Mouse (Mus musculus) layer of hippocampus, adult 2 months (tissue): Measurements from ENCODE around the gene Ablim2. TPM values are rescaled to one million over a fixed set of nuclear protein-coding genes. Genes with fewer than 3 reads are reported as not detected.
A peak's percentile ranks its signal among the peaks of the same experiment; 100 is the strongest.

Experiments used
- DNase-seq, 2 experiments: peaks; one replicate each; pipeline ENCODE4 v3.0.0; 2022; ENCODE audit warnings: low spot score in 2 of 2
- H3K27ac ChIP-seq: fragments of 200-600 bp; 2 replicates; pipeline ENCODE4 v1.8.1; 2022
- H3K4me3 ChIP-seq: fragments of 200-600 bp; 2 replicates; pipeline ENCODE4 v1.8.1; 2022; ENCODE audit warnings: mild to moderate bottlenecking
- CTCF ChIP-seq: fragments of 200-600 bp; conservative IDR thresholded peaks from 2 replicates; pipeline ENCODE4 v1.8.1; 2022; ENCODE audit warnings: antibody characterized with exemption, mild to moderate bottlenecking, moderate library complexity
- total RNA-seq, 2 experiments: library from RNA; stranded (reverse); gene quantifications; 2 replicates each; pipeline ENCODE4 v1.2.3; 2021

The Ablim2 gene
- total RNA-seq, 2 experiments from 2014 or later, result 133 to 163 TPM

DNA sequence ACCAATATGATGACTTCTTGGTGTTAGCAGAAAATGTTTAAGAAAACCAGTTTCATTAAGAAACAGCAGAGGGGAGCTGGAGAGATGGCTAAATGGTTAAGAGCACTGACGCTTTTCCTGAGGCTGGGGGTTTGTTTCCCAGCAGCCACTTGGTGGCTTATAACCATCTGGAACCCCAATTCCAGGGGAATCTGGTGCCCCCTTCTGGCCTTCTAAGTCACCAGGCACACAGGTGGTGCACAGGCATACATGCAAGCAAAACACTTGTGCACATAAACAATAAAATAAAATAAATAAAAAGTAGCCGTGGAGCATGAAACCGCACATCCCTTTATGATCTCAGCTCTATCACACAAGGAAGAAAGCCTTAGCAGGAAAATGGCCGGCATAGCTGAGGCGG lies 3.6 kb downstream of the Ablim2 start:
- no peak overlapping the region for H3K4me3 ChIP-seq
- H3K27ac ChIP-seq, result peak overlapping the region; percentile 61; the same call in 1 of the 2 replicates
- DNase-seq, result no peak
- peak; percentile 56 for TF ChIP-seq CTCF

- TF ChIP-seq CTCF, result no peak
- no peak overlapping the region for H3K4me3 ChIP-seq
- peak overlapping the region; percentile 61 for H3K27ac ChIP-seq
- no peak for DNase-seq
Observed at GRCm38 (mm10) chr5:35762388-35762787, 4.7 kb downstream of the Ablim2 start.

GRCm38 (mm10) chr5:35762850-35763249 lies 5.2 kb downstream of the Ablim2 start:
- Histone ChIP-seq H3K27ac (peak overlapping the region; percentile 61; the same call in 1 of the 2 replicates), H3K4me3 (no peak overlapping the region)
- no peak for TF ChIP-seq CTCF
- DNase-seq, result no peak

DNA sequence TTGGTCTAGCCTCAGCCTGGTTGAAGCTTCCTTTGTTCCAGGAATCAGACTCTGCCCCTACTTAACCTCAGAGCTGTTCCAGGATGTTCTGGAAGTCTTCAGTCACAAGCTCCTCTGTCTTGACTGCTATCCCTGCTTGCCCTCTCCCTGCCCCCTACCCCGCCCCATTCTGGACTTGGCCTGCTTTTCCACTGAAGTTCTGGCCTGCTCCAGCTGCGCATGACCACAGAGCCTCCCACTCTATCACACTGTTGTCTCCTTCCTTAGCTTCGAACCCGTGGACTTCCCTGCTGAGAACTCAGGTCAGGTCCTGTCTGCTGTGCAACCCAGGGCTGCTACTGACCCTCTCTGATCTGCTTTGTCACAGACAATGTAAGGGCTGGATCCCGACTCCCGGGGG lies 8.2 kb downstream of the Ablim2 start:
- H3K4me3 ChIP-seq, result no peak overlapping the region
- TF ChIP-seq CTCF, result no peak
- no peak for DNase-seq
- no peak overlapping the region for H3K27ac ChIP-seq

GRCm38 (mm10) chr5:35768525-35768924 lies 10.8 kb downstream of the Ablim2 start:
- no peak overlapping the region for H3K4me3 ChIP-seq
- H3K27ac ChIP-seq, result no peak overlapping the region
- TF ChIP-seq CTCF, result no peak
- no peak for DNase-seq

- Histone ChIP-seq H3K4me3 (no peak overlapping the region), H3K27ac (no peak overlapping the region)
- DNase-seq, result no peak
- no peak for TF ChIP-seq CTCF
Observed at GRCm38 (mm10) chr5:35768997-35769396, 11.3 kb downstream of the Ablim2 start.

GRCm38 (mm10) chr5:35770246-35770645 lies 12.6 kb downstream of the Ablim2 start:
- Histone ChIP-seq H3K27ac (0 out of 2 replicates have a peak overlapping the region, but pooled peaks have one; percentile 32), H3K4me3 (no peak overlapping the region)
- TF ChIP-seq CTCF, result no peak
- no peak for DNase-seq

DNA sequence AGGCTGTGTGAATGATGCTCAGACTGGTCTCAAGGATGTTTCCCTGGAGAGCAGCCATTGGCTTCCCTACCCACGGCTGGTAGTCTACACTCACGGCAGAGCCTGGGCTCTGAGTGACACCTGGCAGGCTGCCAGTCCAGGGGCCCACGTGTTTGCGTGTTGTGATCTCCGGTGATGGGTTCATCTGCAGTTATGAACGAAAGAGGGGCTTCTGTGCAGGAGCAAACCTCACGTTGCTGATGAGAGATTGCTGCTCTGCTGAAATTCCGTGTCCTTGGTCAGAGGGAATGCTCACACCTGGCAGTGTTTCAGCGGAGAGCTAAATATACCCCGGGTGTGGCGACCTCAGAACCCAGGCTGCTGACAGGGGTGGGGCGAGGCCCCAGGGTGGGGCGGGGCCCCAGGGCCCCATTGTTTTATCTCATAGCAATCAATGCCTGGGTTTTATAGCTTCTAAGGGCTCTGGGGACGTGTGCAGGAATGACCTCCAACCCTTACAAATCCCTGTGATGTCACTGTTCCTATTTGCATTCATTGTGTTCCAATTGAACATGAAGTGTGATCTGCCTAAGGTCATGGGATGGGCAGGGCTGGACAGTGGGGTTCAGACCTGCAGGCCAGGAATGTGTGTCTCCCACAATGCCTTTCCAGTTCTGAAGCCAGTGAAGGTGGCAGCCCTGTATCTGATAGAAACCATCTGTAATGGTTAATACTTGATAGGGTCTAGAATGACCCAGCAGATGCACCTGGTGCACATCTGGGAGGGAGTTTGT lies 13.4 kb downstream of the Ablim2 start:
- no peak for TF ChIP-seq CTCF
- H3K4me3 ChIP-seq, result no peak overlapping the region
- DNase-seq, result no peak
- peak overlapping the region; percentile 32; the same call in 1 of the 2 replicates for H3K27ac ChIP-seq

GRCm38 (mm10) chr5:35773274-35774136 lies 15.8 kb downstream of the Ablim2 start:
- DNase-seq, result no peak
- no peak overlapping the region for H3K4me3 ChIP-seq
- H3K27ac ChIP-seq, result peak overlapping the region; percentile 36; the same call in 1 of the 2 replicates
- no peak for TF ChIP-seq CTCF

DNA sequence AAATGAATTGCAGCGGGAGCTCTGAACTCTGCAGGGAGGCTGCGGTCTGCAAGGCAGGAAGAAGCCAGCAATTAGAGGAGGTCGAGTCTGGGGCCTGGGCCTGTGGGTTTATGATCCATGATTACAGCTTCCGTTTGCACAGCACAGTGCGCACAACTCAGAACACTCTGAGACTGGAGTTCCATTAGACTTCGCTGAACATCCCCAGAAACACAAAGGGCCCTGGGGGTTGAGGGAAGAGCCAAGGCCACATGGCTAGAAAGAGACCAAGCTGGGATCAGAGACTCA lies 16.4 kb downstream of the Ablim2 start:
- DNase-seq, result no peak
- no peak overlapping the region for H3K4me3 ChIP-seq
- TF ChIP-seq CTCF, result no peak
- 0 out of 2 replicates have a peak overlapping the region, but pooled peaks have one; percentile 10 for H3K27ac ChIP-seq

GRCm38 (mm10) chr5:35781116-35781515 lies 23.4 kb downstream of the Ablim2 start:
- DNase-seq, result no peak
- Histone ChIP-seq H3K4me3 (no peak overlapping the region), H3K27ac (peak overlapping the region; percentile 39; the same call in 1 of the 2 replicates)
- TF ChIP-seq CTCF, result no peak

DNA sequence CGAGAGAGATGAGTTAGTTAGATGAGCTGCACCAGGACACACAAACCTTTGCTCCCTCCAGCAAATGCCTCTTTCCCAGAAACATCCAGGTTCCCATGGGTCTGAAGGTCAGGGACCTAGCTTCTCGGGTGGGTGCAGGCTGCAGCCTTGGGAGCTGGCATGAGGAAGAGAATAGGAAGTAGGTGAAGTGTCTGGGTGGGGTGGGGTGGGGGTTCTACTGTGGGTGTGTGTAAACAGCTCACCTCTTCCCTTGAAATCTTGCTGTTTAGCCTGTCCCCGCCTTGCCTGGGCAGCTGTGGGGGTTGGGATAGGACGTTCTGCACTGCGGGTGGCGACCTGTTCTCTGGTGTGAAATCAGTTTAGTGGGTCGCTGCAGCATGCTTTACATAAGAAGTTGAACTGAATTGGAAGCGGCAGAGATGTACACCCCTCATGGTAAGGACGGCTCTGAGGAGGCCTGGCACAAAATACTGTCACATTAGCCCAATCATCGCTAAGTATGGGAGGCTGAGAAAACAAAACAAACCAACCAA lies 25.0 kb downstream of the Ablim2 start:
- Histone ChIP-seq H3K4me3 (no peak overlapping the region), H3K27ac (no peak overlapping the region)
- DNase-seq, result no peak
- TF ChIP-seq CTCF, result no peak

DNA sequence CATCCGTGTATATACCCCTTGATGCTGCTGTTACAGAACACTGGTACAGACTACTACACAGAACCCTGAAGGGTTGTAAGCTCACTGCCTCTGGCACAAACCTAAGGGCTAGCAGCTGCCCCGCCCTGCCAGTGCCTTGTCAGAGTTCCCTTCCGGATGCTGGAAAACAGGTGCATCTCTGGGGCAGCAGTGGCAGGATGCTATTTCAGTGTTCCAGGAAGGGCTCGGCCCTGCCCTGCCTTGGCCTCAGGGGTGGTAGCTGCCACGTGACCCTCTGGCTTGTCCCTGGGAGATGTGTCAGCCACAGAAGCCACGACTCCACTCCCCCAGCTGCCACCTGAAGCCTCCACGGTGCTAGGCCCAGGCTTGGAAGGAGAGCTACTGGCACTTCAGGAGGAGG lies 28.2 kb downstream of the Ablim2 start:
- peak overlapping the region; percentile 28; the same call in 1 of the 2 replicates for H3K27ac ChIP-seq
- no peak overlapping the region for H3K4me3 ChIP-seq
- no peak for TF ChIP-seq CTCF

GRCm38 (mm10) chr5:35787847-35788246 lies 30.2 kb downstream of the Ablim2 start:
- H3K27ac ChIP-seq, result peak overlapping the region; percentile 53
- DNase-seq, result no peak
- H3K4me3 ChIP-seq, result no peak overlapping the region
- no peak for TF ChIP-seq CTCF

More for the DNA sequence above, 28.2 kb downstream of the Ablim2 start:
- DNase-seq, result no peak
